ENCODE assay signal across 8 mouse cellular contexts in genomic region chr4:148704756-148705155, GRCm38 (mm10).
DNase-seq lines count a peak whose midpoint lies in the region; ATAC-seq and TF ChIP-seq lines count a peak whose summit lies in the region.

No protein-coding gene starts in this region.

- no peak overlapping the region for H3K27ac ChIP-seq in ES-Bruce4 (ENCODE audit: insufficient read depth, low read length)
- H3K27ac ChIP-seq in olfactory bulb, adult 2 months (ENCODE audit: insufficient read depth, low read depth, low read length) = no peak overlapping the region

- no peak for TF ChIP-seq EP300 in ES-Bruce4 (IDR thresholded peaks at IDR 0.05; ENCODE audit: insufficient read depth, low read depth, low read length)

- TF ChIP-seq POLR2A in ES-Bruce4 (IDR thresholded peaks at IDR 0.05; ENCODE audit: insufficient read depth, low read length) = no peak
- TF ChIP-seq POLR2A in olfactory bulb, adult 2 months (IDR thresholded peaks at IDR 0.05; ENCODE audit: insufficient read depth, low read depth, low read length) = no peak

- H3K27me3 ChIP-seq in ES-Bruce4 (ENCODE audit: control insufficient read depth, insufficient read depth, low read length, poor library complexity, severe bottlenecking) = no peaks in the 10 kb centered on the region

- peak; percentile 62 for DNase-seq in kidney, adult 18-20 months
- DNase-seq in kidney, adult 11 months = no peak
- peak; percentile 61 to 63 for DNase-seq in adrenal gland, postnatal 36 days
- DNase-seq in heart, adult 8-10 months (ENCODE audit: low spot score) = peak; percentile 11
- peak; percentile 11 to 16 for DNase-seq in layer of hippocampus, postnatal 36 days

- peak; percentile 97 for TF ChIP-seq CTCF in ES-Bruce4 (IDR thresholded peaks at IDR 0.05; ENCODE audit: low read depth, low read length)
- 0 out of 2 replicates have a peak, but pooled peaks have one; percentile 13 for TF ChIP-seq CTCF in olfactory bulb, adult 2 months (IDR thresholded peaks at IDR 0.05; ENCODE audit: insufficient read depth, low read depth, low read length)

- H3K9me3 ChIP-seq in ES-Bruce4 (replicated peaks; ENCODE audit: control insufficient read depth, insufficient read depth, low read length, poor library complexity, severe bottlenecking) = no peaks in the 10 kb centered on the region

- WGBS in olfactory bulb, adult 2 months = 59% methylated on average over 3 of the region's 3 CpGs

- H3K9ac ChIP-seq in ES-Bruce4 (ENCODE audit: low read depth, poor library complexity, severe bottlenecking) = no peak overlapping the region

- no peak overlapping the region for H3K4me3 ChIP-seq in ES-Bruce4 (ENCODE audit: low read depth, low read length)
- no peak overlapping the region for H3K4me3 ChIP-seq in olfactory bulb, adult 2 months (ENCODE audit: insufficient read depth, low read depth, low read length)

- H3K36me3 ChIP-seq in ES-Bruce4 (ENCODE audit: control insufficient read depth, insufficient read depth, low read length, poor library complexity, severe bottlenecking) = no peaks in the 10 kb centered on the region

- ATAC-seq in inflammation-experienced regulatory T-cells, adult 6 months = no peak

- H3K4me1 ChIP-seq in ES-Bruce4 (ENCODE audit: control insufficient read depth, insufficient read depth, low read length) = peaks cover 7% of the 10 kb centered on the region
- peaks cover 8% of the 10 kb centered on the region for H3K4me1 ChIP-seq in olfactory bulb, adult 2 months (ENCODE audit: control insufficient read depth, insufficient read depth, low read length)
